Mouse (Mus musculus): ENCODE results near the gene Slc35d2.

DNA sequence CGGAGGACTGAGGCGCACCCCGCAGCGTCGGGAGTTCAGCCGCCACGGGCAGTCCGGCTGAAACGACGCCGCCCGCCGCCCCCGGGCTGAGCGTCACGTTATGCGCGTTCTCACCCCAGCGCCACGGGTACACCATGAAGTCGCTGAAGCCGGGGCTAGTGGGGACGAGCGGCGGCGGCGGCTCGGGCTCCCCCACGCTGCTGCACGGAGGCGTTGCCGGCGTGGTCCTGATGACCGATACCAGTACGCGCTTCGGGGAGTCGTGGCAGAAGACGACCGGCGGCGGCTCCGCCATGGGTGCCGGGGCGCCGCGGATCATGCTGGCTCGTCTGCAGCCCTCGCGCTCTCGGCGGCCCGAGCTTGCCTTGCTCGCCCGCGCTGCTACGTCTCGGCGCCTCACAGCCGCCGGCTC lies 23.5 kb upstream of the Slc35d2 start:
- TF ChIP-seq CTCF (IDR thresholded peaks at IDR 0.05; ENCODE audit: control insufficient read depth, insufficient read depth, low read length) (no peak), POLR2A (IDR thresholded peaks at IDR 0.05; ENCODE audit: borderline replicate concordance, control insufficient read depth, low read depth, low read length) (no peak)
